Mouse (Mus musculus): ENCODE measurements around the gene Zfp976. TPM values are rescaled to one million over a fixed set of nuclear protein-coding genes. Genes with fewer than 3 reads are reported as not detected.

Gene Zfp976
- 0.11 and 0.51 TPM in 2 replicates for total RNA-seq (2023)

GRCm38 (mm10) chr7:42642152-42643115 lies at the start of gene Zfp976:
Zfp976 (minus strand) TSS chr7:42642588.

GRCm38 (mm10) chr7:42592413-42592812 lies 50.0 kb downstream of the Zfp976 start, which contains the start of gene Zfp977:
Zfp977 (minus strand) TSS chr7:42592547.

DNA sequence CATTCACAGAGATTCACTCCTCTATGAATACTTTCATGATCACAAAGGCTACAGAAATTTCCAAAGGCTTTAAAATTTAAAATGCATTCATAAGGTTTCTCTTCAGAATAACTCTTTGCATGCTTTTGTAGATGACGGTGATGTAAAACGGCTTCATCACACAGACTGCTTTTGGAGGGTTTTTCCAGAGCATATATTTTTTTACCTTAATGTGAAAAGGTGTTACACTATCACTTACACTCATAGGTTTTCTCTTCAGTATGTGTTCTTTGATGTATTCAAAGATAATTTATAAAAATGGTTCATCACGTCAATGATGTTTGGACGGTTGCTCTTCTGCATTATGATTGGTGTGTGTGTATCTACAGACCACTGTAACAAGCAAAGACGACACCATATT lies 63.9 kb downstream of the Zfp976 start, which contains the start of gene Gm21028:
TSS of gene Gm21028 (minus strand) at position 101 of the 400 bp plus-strand sequence.

Other genes starting within 250 kb of the Zfp976 start
- gene 4933421I07Rik, start 194.5 kb downstream of the Zfp976 start, total RNA-seq (2023), result not detected in 2 replicates
- 15.9 and 19.6 TPM in 2 replicates for gene Zfp141, start 136.8 kb downstream of the Zfp976 start, total RNA-seq (2023)
- not detected in 2 replicates for gene Gm21028, start 64.0 kb downstream of the Zfp976 start, total RNA-seq (2023)
- not detected in 2 replicates for gene Zfp977, start 50.0 kb downstream of the Zfp976 start, total RNA-seq (2023)
- 0.41 and 0.73 TPM in 2 replicates for gene Zfp975, start 50.2 kb upstream of the Zfp976 start, total RNA-seq (2023)
- not detected in 2 replicates for gene Gm17067, start 84.4 kb upstream of the Zfp976 start, total RNA-seq (2023)
- not detected in 2 replicates for gene Vmn2r62, start 150.9 kb upstream of the Zfp976 start, total RNA-seq (2023)
- not detected in 2 replicates for gene Gm2381, start 224.6 kb upstream of the Zfp976 start, total RNA-seq (2023)

All from neutrophil, adult 65 days (primary cell).